Mouse (Mus musculus): ENCODE measurements around the gene Chaf1a. TPM values are rescaled to one million over a fixed set of nuclear protein-coding genes. Genes with fewer than 3 reads are reported as not detected.

Gene Chaf1a
- total and polyA plus RNA-seq, 3 experiments, result 0.45 to 1.3 (median 0.99) TPM

GRCm38 (mm10) chr17:56032127-56032733, 8.0 kb upstream of the Chaf1a start:
- intact Hi-C loops (cut with DNase I), result loop anchor here (10.0 kb wide), 1 partner anchor 583 kb away; the partner anchor contains the start of gene Rpl36
- 68% methylated on average over 6 of the region's 6 CpGs for WGBS

GRCm38 (mm10) chr17:56032831-56033230, 7.4 kb upstream of the Chaf1a start:
- intact Hi-C loops (cut with DNase I), result loop anchor here (10.0 kb wide), 1 partner anchor 582 kb away; the partner anchor contains the start of gene Rpl36
- Histone ChIP-seq H3K27ac (no peak overlapping the region), H3K9ac (ENCODE audit: low read depth, low read length) (no peak overlapping the region), H3K36me3 (ENCODE audit: control insufficient read depth, insufficient read depth, low read length) (no peaks in the 10 kb centered on the region), H3K79me2 (replicated peaks; ENCODE audit: control insufficient read depth, insufficient read depth, low read length) (peaks cover 11% of the 10 kb centered on the region), H3K4me1 (ENCODE audit: control insufficient read depth, insufficient read depth, low read length) (peaks cover 23% of the 10 kb centered on the region), H3K4me3 (no peak overlapping the region), H3K27me3 (ENCODE audit: control insufficient read depth, insufficient read depth, low read length) (no peaks in the 10 kb centered on the region)
- 57% methylated on average over 7 of the region's 7 CpGs for WGBS
- no peak for TF ChIP-seq POLR2A (IDR thresholded peaks at IDR 0.05; ENCODE audit: insufficient read depth, low read depth, low read length)
- no peak for TF ChIP-seq EP300 (IDR thresholded peaks at IDR 0.05; ENCODE audit: insufficient read depth, low read depth, low read length)
- TF ChIP-seq CTCF (IDR thresholded peaks at IDR 0.05), result no peak
- peak in 1 of 2 experiments; percentile 19 for DNase-seq

More at GRCm38 (mm10) chr17:56032127-56032733, 8.0 kb upstream of the Chaf1a start:
- DNase-seq, result peak in 1 of 2 experiments; percentile 27
- Histone ChIP-seq H3K4me1 (ENCODE audit: control insufficient read depth, insufficient read depth, low read length) (peaks cover 29% of the 10 kb centered on the region), H3K27ac (no peak overlapping the region), H3K79me2 (replicated peaks; ENCODE audit: control insufficient read depth, insufficient read depth, low read length) (peaks cover 13% of the 10 kb centered on the region), H3K36me3 (ENCODE audit: control insufficient read depth, insufficient read depth, low read length) (no peaks in the 10 kb centered on the region), H3K4me3 (no peak overlapping the region), H3K27me3 (ENCODE audit: control insufficient read depth, insufficient read depth, low read length) (no peaks in the 10 kb centered on the region), H3K9ac (ENCODE audit: low read depth, low read length) (no peak overlapping the region)
- no peak for TF ChIP-seq POLR2A (IDR thresholded peaks at IDR 0.05; ENCODE audit: insufficient read depth, low read depth, low read length)
- no peak for TF ChIP-seq CTCF (IDR thresholded peaks at IDR 0.05)
- no peak for TF ChIP-seq EP300 (IDR thresholded peaks at IDR 0.05; ENCODE audit: insufficient read depth, low read depth, low read length)

- 61% methylated on average over 7 of the region's 7 CpGs for WGBS
- Histone ChIP-seq H3K27me3 (ENCODE audit: control insufficient read depth, insufficient read depth, low read length) (no peaks in the 10 kb centered on the region), H3K4me1 (ENCODE audit: control insufficient read depth, insufficient read depth, low read length) (peaks cover 16% of the 10 kb centered on the region), H3K36me3 (ENCODE audit: control insufficient read depth, insufficient read depth, low read length) (no peaks in the 10 kb centered on the region), H3K27ac (no peak overlapping the region; the same call in 1 of the 2 replicates), H3K9ac (ENCODE audit: low read depth, low read length) (no peak overlapping the region), H3K4me3 (no peak overlapping the region), H3K79me2 (replicated peaks; ENCODE audit: control insufficient read depth, insufficient read depth, low read length) (peaks cover 11% of the 10 kb centered on the region)
- intact Hi-C loops (cut with DNase I), result loop anchor here (10.0 kb wide), 1 partner anchor 581 kb away; the partner anchor contains the start of gene Rpl36
- peak; percentile 45 to 59 for DNase-seq
- TF ChIP-seq EP300 (IDR thresholded peaks at IDR 0.05; ENCODE audit: insufficient read depth, low read depth, low read length), result no peak
- 0 out of 2 replicates have a peak, but pooled peaks have one; percentile 7 for TF ChIP-seq POLR2A (IDR thresholded peaks at IDR 0.05; ENCODE audit: insufficient read depth, low read depth, low read length)
Observed at GRCm38 (mm10) chr17:56034040-56034725, 6.1 kb upstream of the Chaf1a start.

GRCm38 (mm10) chr17:56034726-56035100, 5.5 kb upstream of the Chaf1a start:
- no peaks in the 10 kb centered on the region for H3K27me3 ChIP-seq (ENCODE audit: control insufficient read depth, insufficient read depth, low read length)
- peak in 1 of 2 experiments; percentile 26 for DNase-seq
- H3K36me3 ChIP-seq (ENCODE audit: control insufficient read depth, insufficient read depth, low read length), result no peaks in the 10 kb centered on the region
- H3K9ac ChIP-seq (ENCODE audit: low read depth, low read length), result no peak overlapping the region
- no peak overlapping the region for H3K4me3 ChIP-seq
- WGBS, result 75% methylated on average over 6 of the region's 6 CpGs
- TF ChIP-seq CTCF (IDR thresholded peaks at IDR 0.05) (no peak), EP300 (IDR thresholded peaks at IDR 0.05; ENCODE audit: insufficient read depth, low read depth, low read length) (no peak), POLR2A (IDR thresholded peaks at IDR 0.05; ENCODE audit: insufficient read depth, low read depth, low read length) (no peak)
- H3K4me1 ChIP-seq (ENCODE audit: control insufficient read depth, insufficient read depth, low read length), result peaks cover 14% of the 10 kb centered on the region
- H3K79me2 ChIP-seq (replicated peaks; ENCODE audit: control insufficient read depth, insufficient read depth, low read length), result peaks cover 10% of the 10 kb centered on the region
- no peak overlapping the region; the same call in 1 of the 2 replicates for H3K27ac ChIP-seq
- intact Hi-C loops (cut with DNase I), result loop anchor here (5.0 to 10.0 kb wide), 2 partner anchors 77 to 580 kb away; partner anchors contain the start of genes Rpl36 and Yju2

GRCm38 (mm10) chr17:56035216-56035615, 5.0 kb upstream of the Chaf1a start:
- H3K4me1 ChIP-seq (ENCODE audit: control insufficient read depth, insufficient read depth, low read length), result peaks cover 13% of the 10 kb centered on the region
- 0 out of 2 replicates have a peak overlapping the region, but pooled peaks have one; percentile 14 for H3K9ac ChIP-seq (ENCODE audit: low read depth, low read length)
- peaks cover 10% of the 10 kb centered on the region for H3K79me2 ChIP-seq (replicated peaks; ENCODE audit: control insufficient read depth, insufficient read depth, low read length)
- no peaks in the 10 kb centered on the region for H3K36me3 ChIP-seq (ENCODE audit: control insufficient read depth, insufficient read depth, low read length)
- H3K4me3 ChIP-seq, result peak overlapping the region; percentile 94
- TF ChIP-seq CTCF (IDR thresholded peaks at IDR 0.05) (no peak), EP300 (IDR thresholded peaks at IDR 0.05; ENCODE audit: insufficient read depth, low read depth, low read length) (no peak), POLR2A (IDR thresholded peaks at IDR 0.05; ENCODE audit: insufficient read depth, low read depth, low read length) (no peak)
- peak in 1 of 2 experiments; percentile 18 for DNase-seq
- intact Hi-C loops (cut with DNase I), result loop anchor here (5.0 to 10.0 kb wide), 2 partner anchors 78 to 580 kb away; partner anchors contain the start of genes Rpl36 and Yju2
- H3K27me3 ChIP-seq (ENCODE audit: control insufficient read depth, insufficient read depth, low read length), result no peaks in the 10 kb centered on the region
- no peak overlapping the region; the same call in 1 of the 2 replicates for H3K27ac ChIP-seq
- 59% methylated on average over 4 of the region's 4 CpGs for WGBS
